Mouse (Mus musculus) liver, adult 2 months (tissue): ENCODE measurements at regions not wholly inside any gene's neighbourhood (a gene's known extent, or its start where the extent isn't known, plus 50 kb on each side); places are given as distances from the start of the nearest gene placed in this dataset.
"Not testable (repeated sequence)": the region's sequence is repeated elsewhere in the genome, so short reads cannot be mapped to it uniquely, and the experiment has no call there.

Experiments
- CTCF ChIP-seq: fragments of 200-500 bp; IDR thresholded peaks from 2 replicates; pipeline ENCODE4 v1.5.1; 2011; ENCODE audit warnings: low read depth, low read length, control low read depth
- POLR2A ChIP-seq: fragments of 200-500 bp; IDR thresholded peaks from 2 replicates; pipeline ENCODE4 v1.6.1; 2011; ENCODE audit warnings: low read length, control low read depth; ENCODE audit not compliant: insufficient read depth; ENCODE audit errors: extremely low read depth

- not testable (repeated sequence) for TF ChIP-seq POLR2A, CTCF
These were observed 169.4 kb upstream of the Akr1e1 start for GRCm38 (mm10) chr13:4778264-4778823.
